Mouse (Mus musculus) left cerebral cortex, postnatal 4 days (tissue): ENCODE data around the gene Psme2b. TPM values are rescaled to one million over a fixed set of nuclear protein-coding genes. Genes with fewer than 3 reads are reported as not detected.
"Not testable (repeated sequence)": the region's sequence is repeated elsewhere in the genome, so short reads cannot be mapped to it uniquely, and the experiment has no call there.

Experiments used
- DNase-seq: peaks from one replicate; pipeline ENCODE4 v3.0.0-alpha.2; 2022
- intact Hi-C: fragments of 180-260 bp; cut with DNase I; formaldehyde crosslinking; loops from one replicate; pipeline ENCODE4 v1.15.1; 2025
- total RNA-seq, 2 experiments: library from RNA; stranded (reverse); gene quantifications; 2 replicates each; pipeline ENCODE4 v1.2.3; 2021

Gene Psme2b
- total RNA-seq, 2 experiments from 2014 or later, result 0.60 to 1.0 TPM

DNA sequence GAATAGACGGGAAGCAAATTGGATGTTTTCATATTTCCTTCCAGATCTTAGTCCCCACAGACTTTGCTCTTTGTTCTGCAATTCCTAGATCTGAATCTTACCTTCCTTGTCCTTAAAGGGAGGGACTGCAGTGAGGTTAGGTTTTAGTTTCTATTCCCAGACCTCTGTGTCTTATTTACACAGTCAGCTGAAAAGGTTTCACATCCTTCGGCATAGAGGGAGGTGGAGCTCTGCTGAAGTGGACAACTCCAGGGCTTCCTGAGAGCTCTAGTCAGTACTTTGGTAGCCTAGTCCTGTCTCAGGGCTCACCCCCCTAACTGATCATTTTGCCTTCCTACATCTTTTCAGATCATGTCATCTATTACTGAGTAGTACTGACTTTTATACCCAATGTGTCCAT is 44.0 kb downstream of the Psme2b start, which contains the start of gene Gm5431:
Gene Gm5431 (minus strand): TSS at position 194 of the 400 bp plus-strand sequence.
- intact Hi-C loops, result no loop called here

DNA sequence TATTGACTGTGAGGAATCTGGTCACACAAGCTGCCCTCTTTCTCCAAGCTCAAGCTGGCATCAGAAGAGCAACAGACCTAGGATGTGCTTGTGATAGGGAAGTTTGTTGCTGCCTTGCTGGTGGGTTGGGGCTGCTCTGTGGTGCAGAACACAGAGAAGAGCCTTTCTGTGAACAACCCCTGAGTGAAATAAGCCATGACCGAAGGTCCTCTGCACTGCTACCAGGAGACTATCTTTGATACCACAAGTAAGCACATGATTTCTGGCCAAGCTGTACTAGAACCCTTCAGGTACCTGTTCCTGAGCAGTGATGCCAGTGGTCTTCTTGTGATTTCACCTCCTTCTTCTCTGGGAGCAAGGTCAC is 44.4 kb downstream of the Psme2b start:
- intact Hi-C loops, DNase-seq: not testable (repeated sequence)

More for the DNA sequence above, 44.0 kb downstream of the Psme2b start, which contains the start of gene Gm5431:
- DNase-seq, result no peak

DNA sequence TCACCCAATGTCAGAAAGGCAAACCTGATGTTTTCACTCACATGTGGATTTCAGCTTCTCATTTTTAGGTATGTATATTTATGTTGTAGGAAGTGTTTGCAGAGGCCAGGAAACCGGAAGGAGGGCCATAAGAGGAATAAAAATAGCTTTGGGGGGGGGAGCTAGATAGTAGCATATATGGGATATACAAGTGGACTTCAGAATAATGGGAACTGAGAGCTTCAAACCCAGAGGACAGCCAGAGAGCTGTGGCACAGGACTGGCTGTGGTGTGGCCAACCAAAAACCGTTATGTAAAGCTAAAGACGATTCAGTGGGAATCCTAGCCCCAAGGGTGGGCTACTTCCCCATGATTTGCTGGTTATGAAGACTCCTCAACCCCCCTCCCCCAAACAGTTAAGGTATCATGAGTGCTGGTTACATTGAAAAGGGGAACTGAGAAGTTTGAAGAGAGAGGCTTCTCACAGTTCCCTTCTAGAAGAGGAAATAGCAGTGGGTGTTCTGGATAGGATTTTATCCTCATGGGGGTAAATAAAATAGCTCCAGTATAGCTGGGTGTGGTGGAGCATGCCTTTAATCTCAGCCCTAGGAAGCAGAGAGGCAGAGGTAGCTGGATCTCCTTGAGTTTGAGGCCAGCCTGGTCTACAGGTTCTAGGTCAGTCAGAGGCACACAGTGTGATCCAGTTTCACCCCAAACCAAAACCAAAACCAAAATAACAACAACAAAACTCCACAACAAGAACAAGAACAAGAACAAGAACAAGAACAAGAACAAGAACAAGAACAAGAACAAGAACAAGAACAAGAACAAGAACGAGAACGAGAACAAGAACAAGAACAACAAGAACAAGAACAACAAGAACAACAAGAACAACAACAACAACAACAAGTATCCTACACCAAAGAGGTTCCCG is 45.1 kb downstream of the Psme2b start:
- not testable (repeated sequence) for DNase-seq

DNA sequence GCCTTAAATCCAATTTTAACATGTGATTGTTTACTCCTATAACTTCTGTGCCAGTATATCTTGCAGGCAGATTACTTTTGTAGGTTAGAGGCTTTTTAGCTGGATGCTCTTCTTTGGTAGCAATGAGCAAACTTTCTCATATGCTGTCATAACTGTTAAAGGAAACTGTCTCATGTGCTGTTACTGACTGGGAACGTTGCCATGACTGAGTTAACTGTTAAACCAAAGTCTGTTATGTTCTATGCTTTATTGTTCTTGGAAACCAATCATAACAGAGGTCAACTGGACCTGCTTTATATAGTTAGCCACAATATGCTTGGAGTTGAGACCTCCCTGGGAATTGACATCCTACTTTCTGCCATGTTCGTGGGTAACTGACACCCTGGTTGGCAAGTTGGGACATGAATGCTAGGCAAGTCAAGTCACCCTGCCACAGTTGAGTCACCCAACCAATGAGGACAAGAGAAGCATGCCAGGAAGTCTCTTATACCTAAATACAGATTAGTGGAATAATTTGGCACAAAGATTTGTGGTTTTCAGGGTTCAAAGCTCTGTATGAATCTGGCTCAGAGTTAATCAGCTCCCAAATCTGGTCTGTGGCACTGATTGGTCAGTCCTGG is 47.1 kb downstream of the Psme2b start:
- intact Hi-C loops, result no loop called here
- no peak for DNase-seq

More for the DNA sequence above, 45.1 kb downstream of the Psme2b start:
- intact Hi-C loops, result not testable (repeated sequence)

Other genes starting within 250 kb of the Psme2b start
- gene Rack1, start 145.9 kb downstream of the Psme2b start, total RNA-seq, result 100 to 1,000 TPM; 486 to 572 TPM
- gene Trim41, start 128.8 kb downstream of the Psme2b start, total RNA-seq, result 10 to 100 TPM; 53.6 to 54.3 TPM
- gene Trim7, start 120.0 kb downstream of the Psme2b start, total RNA-seq, result 10 to 100 TPM in 1 of 2 experiments, 1 to 10 TPM in 1; 9.4 to 12.4 TPM
- gene Gm12184, start 119.5 kb downstream of the Psme2b start, total RNA-seq, result 1 to 10 TPM in 1 of 2 experiments, under 1 TPM in 1; 0.89 to 2.4 TPM
- 1 to 10 TPM; 1.4 TPM for gene Irgm1, start 74.5 kb downstream of the Psme2b start, total RNA-seq
- under 1 TPM in 1 of 2 experiments, not detected in 1; 0.22 TPM for gene Gm5431, start 44.0 kb downstream of the Psme2b start, total RNA-seq
- not detected for gene Olfr56, start 32.7 kb upstream of the Psme2b start, total RNA-seq
- under 1 TPM; 0.20 to 0.46 TPM for gene 9930111J21Rik1, start 33.2 kb upstream of the Psme2b start, total RNA-seq
- under 1 TPM; 0.06 to 0.10 TPM for gene Gm12185, start 46.0 kb upstream of the Psme2b start, total RNA-seq
- gene Tgtp1, start 48.0 kb upstream of the Psme2b start, total RNA-seq, result not detected
- gene 9930111J21Rik2, start 105.1 kb upstream of the Psme2b start, total RNA-seq, result 1 to 10 TPM in 1 of 2 experiments, under 1 TPM in 1; 0.56 to 1.0 TPM
- gene Tgtp2, start 118.0 kb upstream of the Psme2b start, total RNA-seq, result not detected
- gene Ifi47, start 130.4 kb upstream of the Psme2b start, total RNA-seq, result under 1 TPM; 0.48 to 0.90 TPM
- gene Olfr1396, start 168.7 kb upstream of the Psme2b start, total RNA-seq, result not detected
- gene Olfr1395, start 196.1 kb upstream of the Psme2b start, total RNA-seq, result not detected
- gene Olfr1394, start 208.2 kb upstream of the Psme2b start, total RNA-seq, result not detected
- gene Btnl9, start 241.0 kb upstream of the Psme2b start, total RNA-seq, result under 1 TPM; 0.40 to 0.70 TPM